Mouse (Mus musculus) ES-E14 (cell line): Measurements from ENCODE around the gene Sgta. TPM values are rescaled to one million over a fixed set of nuclear protein-coding genes. Genes with fewer than 3 reads are reported as not detected.
A peak's percentile ranks its signal among the peaks of the same experiment; 100 is the strongest.

Source experiments
- DNase-seq: peaks from one replicate; pipeline ENCODE4 v3.0.0-alpha.2; 2013; ENCODE audit warnings: low read depth, low spot score
- H3K27ac ChIP-seq: 2 replicates; pipeline ENCODE4 v1.5.1; 2012; ENCODE audit warnings: low read depth, mild to moderate bottlenecking, low read length, moderate library complexity, mixed read lengths; ENCODE audit not compliant: poor library complexity, insufficient read depth, severe bottlenecking
- H3K36me3 ChIP-seq: 2 replicates; pipeline ENCODE4 v1.6.1; 2012; ENCODE audit warnings: mild to moderate bottlenecking, low read length, moderate library complexity, mixed read lengths; ENCODE audit not compliant: control insufficient read depth, poor library complexity, insufficient read depth, severe bottlenecking
- H3K4me1 ChIP-seq, 2 experiments: fragments of 150-350 bp in 1 of 2; sonication (generic) in 1 of 2; 2 replicates each; pipeline ENCODE4 v1.6.1; 2012; ENCODE audit warnings: low read length in 2 of 2, mild to moderate bottlenecking in 1 of 2, mixed read lengths in 1 of 2; ENCODE audit not compliant: control insufficient read depth in 2 of 2, insufficient read depth in 2 of 2, poor library complexity in 1 of 2
- H3K4me3 ChIP-seq, 2 experiments: fragments of 150-350 bp in 1 of 2; sonication (generic) in 1 of 2; 2 replicates each; pipeline ENCODE4 v1.5.1; 2012; ENCODE audit warnings: low read length in 2 of 2, low read depth in 1 of 2, mild to moderate bottlenecking in 1 of 2, mixed read lengths in 1 of 2; ENCODE audit not compliant: insufficient read depth in 1 of 2, poor library complexity in 1 of 2, severe bottlenecking in 1 of 2
- H3K9ac ChIP-seq: 2 replicates; pipeline ENCODE4 v1.6.1; 2012; ENCODE audit warnings: low read depth, mild to moderate bottlenecking, low read length, mixed read lengths; ENCODE audit not compliant: poor library complexity, insufficient read depth, severe bottlenecking
- H3K9me3 ChIP-seq: fragments of 150-350 bp; sonication (generic); 2 replicates; pipeline ENCODE4 v1.6.1; 2012; ENCODE audit warnings: low read depth, mild to moderate bottlenecking, low read length; ENCODE audit not compliant: control insufficient read depth, insufficient read depth
- CHD2 ChIP-seq: IDR thresholded peaks from 2 replicates; pipeline ENCODE4 v1.6.1; 2014; ENCODE audit warnings: mild to moderate bottlenecking, low read depth, low read length, inconsistent platforms
- HCFC1 ChIP-seq: IDR thresholded peaks from 2 replicates; pipeline ENCODE4 v1.6.1; 2012; ENCODE audit warnings: low read length, inconsistent platforms, borderline replicate concordance; ENCODE audit not compliant: insufficient read depth
- MAFK ChIP-seq: IDR thresholded peaks from 2 replicates; pipeline ENCODE4 v1.6.1; 2014; ENCODE audit warnings: mild to moderate bottlenecking, low read depth, low read length, inconsistent platforms; ENCODE audit not compliant: insufficient read depth
- ZC3H11A ChIP-seq: IDR thresholded peaks from 2 replicates; pipeline ENCODE4 v1.6.1; 2012; ENCODE audit warnings: low read depth, mild to moderate bottlenecking, inconsistent platforms, low read length, borderline replicate concordance
- ZNF384 ChIP-seq: IDR thresholded peaks from 2 replicates; pipeline ENCODE4 v1.6.1; 2012; ENCODE audit warnings: low read depth, low read length, inconsistent platforms
- in situ Hi-C, 2 experiments: fragments of 600-800 bp; cut with MboI; formaldehyde crosslinking; loops; one replicate each; pipeline ENCODE4 v1.15.1; 2025; ENCODE audit warnings: low sequenced_read_pairs in 2 of 2, inconsistent platforms in 1 of 2; ENCODE audit not compliant: unreplicated experiment in 2 of 2
- total RNA-seq: library from RNA; depleted of rRNA; stranded (reverse); fragments of 300-350 nt; gene quantifications from 2 replicates; pipeline ENCODE4 v1.2.3, GENCODE M21; 2012

Sgta gene
- total RNA-seq, 1 experiment: 116 TPM

- no peaks in the 10 kb centered on the region for H3K36me3 ChIP-seq
- in situ Hi-C loops: no loop called here
- H3K4me1 ChIP-seq: peaks cover 2 to 20% of the 10 kb centered on the region in 2 experiments; a peak in 1 of 4 replicates
- no peak for DNase-seq
- no peak overlapping the region for H3K27ac ChIP-seq
- TF ChIP-seq CHD2: no peak
- no peak for TF ChIP-seq MAFK
- no peak for TF ChIP-seq HCFC1
- no peak for TF ChIP-seq ZNF384
- no peak for TF ChIP-seq ZC3H11A
- H3K9me3 ChIP-seq: no peaks in the 10 kb centered on the region
- H3K9ac ChIP-seq: no peak overlapping the region; the same call in 1 of the 2 replicates
- no peak overlapping the region for H3K4me3 ChIP-seq
Measured at GRCm38 (mm10) chr10:81019687-81020086, 40.3 kb downstream of the Sgta start.

- in situ Hi-C loops: no loop called here
- Histone ChIP-seq H3K4me3 (peak overlapping the region in 1 of 2 experiments; percentile 40; a peak in 2 of 4 replicates), H3K4me1 (peaks cover 2 to 22% of the 10 kb centered on the region in 2 experiments; a peak in 1 of 4 replicates), H3K27ac (no peak overlapping the region), H3K36me3 (no peaks in the 10 kb centered on the region), H3K9ac (no peak overlapping the region), H3K9me3 (no peaks in the 10 kb centered on the region)
- TF ChIP-seq ZC3H11A (no peak), ZNF384 (peak; percentile 19; the same call in 1 of the 2 replicates)
- DNase-seq: peak; percentile 99
Measured at GRCm38 (mm10) chr10:81018326-81018725, 41.7 kb downstream of the Sgta start.

GRCm38 (mm10) chr10:81016645-81017044, 43.3 kb downstream of the Sgta start:
- Histone ChIP-seq H3K4me1 (peaks cover 2 to 18% of the 10 kb centered on the region in 2 experiments; a peak in 2 of 4 replicates), H3K9me3 (no peaks in the 10 kb centered on the region), H3K4me3 (no peak overlapping the region), H3K27ac (no peak overlapping the region), H3K9ac (no peak overlapping the region), H3K36me3 (no peaks in the 10 kb centered on the region)
- in situ Hi-C loops: no loop called here
- no peak for TF ChIP-seq CHD2
- TF ChIP-seq ZNF384: no peak
- TF ChIP-seq ZC3H11A: no peak
- no peak for TF ChIP-seq MAFK
- no peak for TF ChIP-seq HCFC1
- peak; percentile 48 for DNase-seq

- H3K27ac ChIP-seq: no peak overlapping the region
- H3K4me3 ChIP-seq: no peak overlapping the region
- H3K4me1 ChIP-seq: peaks cover 2 to 17% of the 10 kb centered on the region in 2 experiments; a peak in 2 of 4 replicates
- in situ Hi-C loops: no loop called here
- no peak overlapping the region for H3K9ac ChIP-seq
- no peaks in the 10 kb centered on the region for H3K9me3 ChIP-seq
- no peak for DNase-seq
- no peaks in the 10 kb centered on the region for H3K36me3 ChIP-seq
- TF ChIP-seq ZC3H11A (no peak), MAFK (no peak), ZNF384 (no peak), CHD2 (no peak), HCFC1 (no peak)
Measured at GRCm38 (mm10) chr10:81015666-81016065, 44.3 kb downstream of the Sgta start.
